Mouse (Mus musculus) embryonic facial prominence, embryonic 15.5 days (tissue): Measurements from ENCODE around the gene Nrarp. TPM values are rescaled to one million over a fixed set of nuclear protein-coding genes. Genes with fewer than 3 reads are reported as not detected.
A peak's percentile ranks its signal among the peaks of the same experiment; 100 is the strongest.

Source experiments
- ATAC-seq: fragments of 200-750 bp; cut with Nextera tagmentation; 2 replicates; pipeline ENCODE4 v1.8.0; 2017; ENCODE audit warnings: low read depth, moderate TSS enrichment; ENCODE audit not compliant: insufficient number of reproducible peaks, low FRiP score, low TSS enrichment
- H3K27ac ChIP-seq: fragments of 300-500 bp; sonication (generic); replicated peaks from 2 replicates; pipeline ENCODE4 v1.5.1; 2015; ENCODE audit warnings: mild to moderate bottlenecking, inconsistent platforms
- H3K27me3 ChIP-seq: fragments of 300-500 bp; sonication (generic); 2 replicates; pipeline ENCODE4 v1.6.1; 2015; ENCODE audit warnings: inconsistent platforms
- H3K36me3 ChIP-seq: fragments of 300-500 bp; sonication (generic); 2 replicates; pipeline ENCODE4 v1.6.1; 2015; ENCODE audit warnings: mild to moderate bottlenecking, inconsistent platforms
- H3K4me1 ChIP-seq: fragments of 300-500 bp; sonication (generic); 2 replicates; pipeline ENCODE4 v1.6.1; 2015; ENCODE audit warnings: inconsistent platforms
- H3K4me2 ChIP-seq: fragments of 300-500 bp; sonication (generic); replicated peaks from 2 replicates; pipeline ENCODE4 v1.6.1; 2015; ENCODE audit warnings: mild to moderate bottlenecking, inconsistent platforms
- H3K4me3 ChIP-seq: fragments of 300-500 bp; sonication (generic); replicated peaks from 2 replicates; pipeline ENCODE4 v1.5.1; 2015; ENCODE audit warnings: mild to moderate bottlenecking, inconsistent platforms
- H3K9ac ChIP-seq: fragments of 300-500 bp; sonication (generic); 2 replicates; pipeline ENCODE4 v1.6.1; 2015; ENCODE audit warnings: inconsistent platforms
- H3K9me3 ChIP-seq: fragments of 300-500 bp; sonication (generic); replicated peaks from 2 replicates; pipeline ENCODE4 v1.6.1; 2016; ENCODE audit warnings: inconsistent platforms
- WGBS: fragments of 180-500 bp; shearing (Covaris S2); methylation state at CpG from one replicate; pipeline ENCODE4 v1.1.7; 2015; 5-methylcytosine and 5-hydroxymethylcytosine counted together
- polyA plus RNA-seq: library from polyadenylated mRNA; unstranded; fragments of >200 nt; fragmentation: Nextera tagmentation; extraction: Ambion mirVana; gene quantifications from 2 replicates; pipeline ENCODE4 v1.2.1, GENCODE M21; 2015

Gene Nrarp
- polyA plus RNA-seq, 1 experiment from 2014 or later, result 26.9 TPM

DNA sequence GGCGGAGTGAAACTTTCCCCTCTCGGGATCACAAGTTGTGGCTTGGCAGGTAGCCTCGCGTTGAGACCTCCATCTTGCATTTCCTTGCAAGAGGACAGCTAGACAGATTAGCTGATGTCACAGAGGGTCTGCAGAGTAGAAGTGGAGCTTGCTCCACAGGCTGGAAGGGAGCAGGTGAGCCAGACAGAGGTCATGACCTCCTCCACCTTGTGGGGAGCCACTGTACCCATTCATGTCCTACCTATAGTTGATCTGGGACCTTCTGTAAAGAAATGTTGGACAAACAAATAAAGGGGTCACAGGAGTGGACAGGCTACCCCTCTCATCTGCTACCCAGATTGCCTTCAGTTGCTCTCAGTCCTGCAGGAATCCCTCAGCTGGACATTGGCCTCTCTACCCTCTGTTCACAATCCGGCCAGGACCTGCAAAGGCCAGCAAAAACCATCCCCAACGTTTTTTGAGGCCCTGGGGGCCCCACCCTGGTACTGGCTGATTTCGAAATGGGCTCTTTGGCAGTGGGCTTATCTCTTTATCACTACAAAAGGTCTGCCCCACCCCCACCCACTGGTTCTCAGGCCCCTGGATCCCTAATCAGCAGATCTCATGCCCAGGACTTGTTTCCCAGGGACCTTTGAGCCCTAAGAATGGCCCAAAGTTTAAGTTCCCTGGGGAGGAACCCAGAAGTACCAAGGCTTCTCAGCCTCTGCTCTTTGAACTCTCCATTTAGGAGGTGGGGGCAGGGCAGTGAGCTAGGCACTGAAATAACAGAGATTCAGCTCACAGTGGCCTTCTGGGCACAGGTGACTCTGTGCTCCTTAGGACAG is 5.5 kb upstream of the Nrarp start:
- Histone ChIP-seq H3K9me3 (no peaks in the 10 kb centered on the region), H3K4me2 (no peak overlapping the region), H3K27ac (no peak overlapping the region), H3K9ac (no peak overlapping the region), H3K36me3 (no peaks in the 10 kb centered on the region), H3K27me3 (peaks cover 41% of the 10 kb centered on the region), H3K4me1 (peaks cover 55% of the 10 kb centered on the region), H3K4me3 (no peak overlapping the region)
- WGBS, result 53% methylated on average over 7 of the region's 7 CpGs
- ATAC-seq, result no peak

DNA sequence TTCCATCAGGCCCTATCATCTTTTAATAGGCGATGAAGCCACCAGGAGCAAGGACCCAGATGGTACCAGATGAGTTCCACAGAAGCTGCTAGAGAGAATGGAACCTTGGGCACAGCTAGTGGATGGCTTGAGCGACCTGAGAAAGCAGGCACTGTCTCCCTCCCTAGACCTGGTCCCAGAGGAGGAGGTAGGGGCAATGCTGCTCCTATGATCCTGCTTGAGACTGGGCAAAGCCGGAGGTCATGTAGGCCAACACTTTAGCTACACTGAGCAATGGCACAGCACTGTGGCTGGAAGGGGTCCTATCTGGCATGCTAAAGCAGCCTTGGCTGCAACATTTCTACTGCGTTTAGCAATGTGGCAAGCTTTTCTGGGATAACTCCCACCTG is 4.9 kb upstream of the Nrarp start:
- Histone ChIP-seq H3K4me3 (no peak overlapping the region), H3K9ac (no peak overlapping the region), H3K36me3 (no peaks in the 10 kb centered on the region), H3K4me2 (no peak overlapping the region), H3K4me1 (peaks cover 55% of the 10 kb centered on the region), H3K27me3 (peaks cover 47% of the 10 kb centered on the region), H3K9me3 (no peaks in the 10 kb centered on the region), H3K27ac (no peak overlapping the region)
- 72% methylated on average over 4 of the region's 4 CpGs for WGBS
- ATAC-seq, result no peak

DNA sequence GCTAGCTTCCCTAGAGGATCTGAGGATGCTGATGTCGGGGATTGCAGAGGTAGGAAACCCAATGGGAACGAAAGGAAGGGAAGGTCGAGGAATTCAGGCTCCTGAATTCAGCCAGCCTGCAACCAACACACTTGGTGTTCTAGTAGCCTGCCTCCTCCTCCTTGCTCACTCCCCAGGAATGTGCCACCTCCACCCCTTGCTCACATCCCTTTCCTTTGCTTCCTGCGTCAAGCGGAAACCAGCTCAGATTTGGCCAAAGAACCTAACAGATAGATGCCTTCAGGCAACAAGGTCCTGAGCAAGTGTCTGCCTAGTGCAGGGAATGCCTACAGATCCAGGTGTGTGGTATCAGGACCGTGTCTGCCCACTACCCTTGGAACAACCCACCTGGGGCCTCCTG is 4.0 kb upstream of the Nrarp start:
- ATAC-seq, result no peak
- no peaks in the 10 kb centered on the region for H3K36me3 ChIP-seq
- H3K27me3 ChIP-seq, result peaks cover 56% of the 10 kb centered on the region
- H3K9me3 ChIP-seq, result no peaks in the 10 kb centered on the region
- WGBS, result 50% methylated on average over 6 of the region's 6 CpGs
- H3K4me3 ChIP-seq, result no peak overlapping the region
- peaks cover 63% of the 10 kb centered on the region for H3K4me1 ChIP-seq
- no peak overlapping the region for H3K4me2 ChIP-seq
- peak overlapping the region; percentile 12 for H3K27ac ChIP-seq
- H3K9ac ChIP-seq, result no peak overlapping the region

DNA sequence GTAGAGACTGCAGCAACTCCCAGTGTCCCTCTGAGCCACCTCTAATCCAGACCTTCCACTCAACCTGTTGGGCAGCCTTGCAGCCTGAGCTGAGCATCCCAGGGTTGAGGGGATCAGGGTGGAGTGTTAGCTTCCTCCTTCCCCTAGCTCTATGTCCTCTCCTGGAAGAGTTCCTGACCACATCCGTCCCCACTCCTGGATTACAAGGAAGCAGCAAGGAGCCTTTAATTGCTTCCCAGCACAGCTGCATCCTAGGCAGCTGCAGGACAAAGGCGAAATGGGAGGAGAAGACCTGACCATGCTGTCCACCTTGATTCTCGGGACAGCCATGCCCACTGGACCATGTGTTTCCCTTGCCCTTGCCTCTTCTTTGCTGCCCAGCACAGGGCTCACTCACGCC is 3.5 kb upstream of the Nrarp start:
- Histone ChIP-seq H3K4me1 (peaks cover 66% of the 10 kb centered on the region), H3K27ac (peak overlapping the region; percentile 49), H3K36me3 (no peaks in the 10 kb centered on the region), H3K9me3 (no peaks in the 10 kb centered on the region), H3K4me3 (no peak overlapping the region), H3K27me3 (peaks cover 60% of the 10 kb centered on the region), H3K4me2 (no peak overlapping the region), H3K9ac (no peak overlapping the region)
- WGBS, result 35% methylated on average over 4 of the region's 4 CpGs
- ATAC-seq, result no peak

DNA sequence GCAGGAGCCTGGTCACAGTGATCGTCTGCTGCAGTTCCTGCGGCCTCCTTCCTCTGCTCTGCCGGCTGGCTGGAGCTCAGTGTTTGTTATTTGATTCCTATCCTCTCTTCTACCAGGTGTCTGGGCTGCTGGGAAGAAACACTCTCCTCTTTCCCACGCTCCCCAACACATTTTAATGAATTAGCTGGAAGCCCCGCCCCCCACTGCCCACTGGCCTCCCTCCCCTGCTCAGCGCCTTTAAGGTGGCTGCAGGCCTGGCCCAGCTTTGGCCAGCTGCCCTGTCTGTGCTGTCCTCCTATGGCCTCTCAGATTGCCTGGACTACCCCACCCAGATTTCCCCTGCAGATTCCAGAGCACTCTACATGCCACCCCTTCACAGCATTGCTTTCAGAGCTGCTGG is 2.9 kb upstream of the Nrarp start:
- Histone ChIP-seq H3K27ac (peak overlapping the region; percentile 49), H3K4me1 (peaks cover 62% of the 10 kb centered on the region), H3K4me2 (no peak overlapping the region), H3K9ac (no peak overlapping the region), H3K36me3 (no peaks in the 10 kb centered on the region), H3K4me3 (no peak overlapping the region), H3K9me3 (no peaks in the 10 kb centered on the region), H3K27me3 (peaks cover 64% of the 10 kb centered on the region)
- no peak; the same call in 1 of the 2 replicates for ATAC-seq
- WGBS, result 11% methylated on average over 6 of the region's 6 CpGs

DNA sequence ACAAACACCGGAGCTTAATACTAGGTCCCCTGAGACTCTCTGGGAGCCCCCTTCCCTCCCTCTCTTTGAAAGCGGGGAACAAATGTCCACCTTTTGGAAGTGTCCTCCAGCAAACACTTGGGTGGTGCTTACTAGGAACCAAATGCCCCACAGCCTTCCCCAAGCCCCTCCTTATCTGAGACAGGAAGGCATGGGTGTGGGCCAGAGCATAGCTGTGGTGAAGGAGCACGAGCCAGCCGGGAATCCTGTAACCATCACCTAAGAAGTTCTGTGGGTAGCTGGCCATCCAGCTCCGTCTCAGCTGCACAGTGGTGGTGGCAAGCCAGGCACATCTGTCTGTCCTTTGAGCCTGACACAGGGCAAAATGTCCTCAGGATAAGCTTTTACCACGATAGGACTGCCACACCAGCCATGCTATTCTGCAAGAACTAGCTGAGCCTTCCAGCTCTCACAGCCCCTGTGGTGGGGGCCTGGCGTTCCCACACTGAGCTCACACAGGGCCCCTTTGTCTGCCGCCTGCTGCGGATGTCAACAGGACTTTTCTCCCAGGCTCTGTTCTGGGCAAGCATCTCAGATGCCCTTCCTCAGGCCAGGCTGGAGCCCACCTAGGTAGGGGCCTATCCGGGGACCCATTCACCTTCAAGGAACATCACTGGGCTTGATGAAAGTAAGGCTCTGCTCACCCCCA is 2.1 kb upstream of the Nrarp start:
- Histone ChIP-seq H3K9ac (no peak overlapping the region), H3K27ac (peak overlapping the region; percentile 49; the same call in 1 of the 2 replicates), H3K27me3 (peaks cover 70% of the 10 kb centered on the region), H3K4me1 (peaks cover 59% of the 10 kb centered on the region), H3K4me3 (no peak overlapping the region), H3K4me2 (no peak overlapping the region), H3K9me3 (no peaks in the 10 kb centered on the region), H3K36me3 (no peaks in the 10 kb centered on the region)
- no peak for ATAC-seq
- WGBS, result 23% methylated on average over 10 of the region's 10 CpGs

DNA sequence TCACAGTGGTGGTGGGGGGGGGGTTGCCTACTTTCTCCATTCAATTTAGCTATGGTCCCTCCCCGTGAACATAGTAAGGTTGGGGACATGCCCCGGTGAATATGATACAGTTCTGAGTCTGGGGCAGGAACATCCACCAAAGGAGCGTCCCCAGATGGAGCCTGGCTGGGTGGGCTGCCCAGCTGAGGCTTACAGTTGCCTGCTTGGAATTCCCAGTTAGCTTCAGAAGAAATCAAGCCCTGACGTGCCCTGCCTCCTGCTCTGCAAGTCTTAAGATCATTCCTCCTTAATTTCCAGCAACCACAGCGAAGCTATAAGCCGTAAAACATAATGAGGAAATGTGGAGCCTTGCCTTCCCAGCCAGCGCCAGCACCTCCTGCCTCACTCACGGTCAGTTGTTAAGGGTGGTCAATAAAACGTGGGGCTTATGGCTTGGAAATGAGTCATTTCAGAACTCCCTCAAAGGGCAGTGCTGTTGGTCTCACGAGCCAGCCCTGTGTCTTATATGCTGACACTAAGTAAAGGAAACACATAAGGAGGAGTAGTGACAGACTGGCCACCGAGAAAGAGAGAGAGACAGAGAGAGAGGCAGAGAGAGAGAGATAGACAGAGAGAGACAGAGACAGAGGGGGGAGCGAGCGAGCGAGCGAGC is 866 bp upstream of the Nrarp start:
- peak overlapping the region; percentile 84 for H3K4me2 ChIP-seq
- peak overlapping the region; percentile 56 for H3K4me3 ChIP-seq
- H3K4me1 ChIP-seq, result peaks cover 59% of the 10 kb centered on the region
- peaks cover 83% of the 10 kb centered on the region for H3K27me3 ChIP-seq
- WGBS, result 33% methylated on average over 15 of the region's 15 CpGs
- ATAC-seq, result no peak
- no peaks in the 10 kb centered on the region for H3K36me3 ChIP-seq
- H3K27ac ChIP-seq, result peak overlapping the region; percentile 88
- no peak overlapping the region for H3K9ac ChIP-seq
- H3K9me3 ChIP-seq, result no peaks in the 10 kb centered on the region

DNA sequence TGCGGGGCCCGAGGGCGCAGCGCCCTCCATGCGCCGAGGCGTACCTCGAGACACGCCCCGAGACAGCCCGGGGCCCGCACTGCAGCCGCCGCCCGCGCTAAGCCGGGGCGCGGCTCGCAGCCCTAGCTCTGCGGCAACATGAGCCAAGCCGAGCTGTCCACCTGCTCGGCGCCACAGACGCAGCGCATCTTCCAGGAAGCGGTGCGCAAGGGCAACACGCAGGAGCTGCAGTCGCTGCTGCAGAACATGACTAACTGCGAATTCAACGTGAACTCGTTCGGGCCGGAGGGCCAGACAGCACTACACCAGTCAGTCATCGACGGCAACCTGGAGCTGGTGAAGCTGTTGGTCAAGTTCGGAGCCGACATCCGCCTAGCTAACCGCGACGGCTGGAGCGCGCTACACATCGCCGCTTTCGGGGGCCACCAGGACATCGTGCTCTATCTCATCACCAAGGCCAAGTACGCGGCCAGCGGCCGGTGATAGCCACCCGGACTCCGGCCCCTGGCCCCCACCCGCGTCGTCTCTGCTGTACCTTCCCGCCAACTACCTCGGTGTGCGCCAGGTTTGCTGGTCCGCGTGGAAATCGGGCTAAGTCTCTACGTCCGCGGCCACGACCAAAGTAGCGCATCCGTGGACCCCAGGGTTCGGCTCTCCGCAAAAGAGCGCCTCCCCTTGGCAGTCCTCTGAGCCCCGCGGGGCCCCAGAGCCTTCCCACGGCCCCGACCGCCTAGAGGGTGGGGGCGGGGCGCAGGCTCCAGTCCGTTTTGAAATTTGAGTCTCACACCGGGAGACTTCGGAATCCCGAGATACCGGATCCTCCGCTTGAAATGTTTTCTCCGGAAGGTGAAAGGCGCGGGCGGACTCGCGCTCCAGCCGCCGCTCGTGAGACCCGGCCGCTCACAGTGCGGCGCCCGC is 674 bp downstream of the Nrarp start:
- Histone ChIP-seq H3K4me2 (peak overlapping the region; percentile 84), H3K36me3 (no peaks in the 10 kb centered on the region), H3K9ac (peak overlapping the region; percentile 49), H3K4me3 (peak overlapping the region; percentile 56), H3K9me3 (no peaks in the 10 kb centered on the region), H3K27me3 (peaks cover 85% of the 10 kb centered on the region), H3K4me1 (peaks cover 64% of the 10 kb centered on the region), H3K27ac (peak overlapping the region; percentile 88)
- under 1% methylated on average over 100 of the region's 100 CpGs for WGBS
- peak; percentile 27 for ATAC-seq

DNA sequence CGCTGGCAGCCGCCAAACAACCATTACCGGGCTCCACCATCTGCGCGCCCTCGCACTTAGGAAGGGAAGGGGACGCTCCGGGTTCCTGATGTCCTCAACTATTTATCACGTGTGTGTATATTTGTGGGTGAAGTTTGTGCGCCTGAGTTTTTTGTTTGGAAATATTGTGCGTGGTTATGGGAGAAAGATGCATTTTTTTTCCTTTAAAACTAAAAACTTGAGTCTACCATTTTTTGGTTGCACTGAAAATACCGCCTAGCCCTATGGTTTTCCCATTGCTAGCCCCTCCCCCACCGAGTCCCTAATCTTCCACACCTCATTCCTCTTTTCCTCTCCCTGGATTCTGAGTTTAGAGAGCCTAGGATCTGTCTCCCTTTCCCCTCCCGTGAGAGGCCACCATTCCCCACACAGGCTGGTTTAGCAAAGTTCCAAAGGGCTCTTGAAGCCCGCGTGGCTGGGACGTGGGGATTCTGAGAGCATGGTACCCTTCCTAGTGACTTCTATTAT is 1.4 kb downstream of the Nrarp start:
- ATAC-seq, result no peak
- WGBS, result 2% methylated on average over 17 of the region's 17 CpGs
- H3K4me3 ChIP-seq, result peak overlapping the region; percentile 56

DNA sequence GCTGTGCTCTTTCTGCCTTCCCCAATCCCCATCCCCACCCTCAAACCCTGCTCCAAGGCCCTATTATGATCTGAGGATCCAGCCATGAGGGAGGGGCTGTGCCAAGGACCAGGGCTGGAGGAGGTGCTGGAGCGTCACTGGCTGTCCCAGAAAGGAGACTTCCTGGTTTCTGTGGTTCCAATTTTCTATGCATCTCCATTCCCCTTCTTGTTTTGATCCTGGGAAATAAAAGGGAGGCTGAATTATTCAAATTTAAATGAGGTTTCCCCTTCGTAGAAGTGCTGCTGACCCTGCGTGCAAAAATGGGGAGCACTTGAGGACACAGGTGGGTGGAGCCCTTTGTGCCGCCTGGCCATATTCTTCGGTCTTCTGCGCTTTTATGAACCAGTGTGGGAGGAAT is 2.1 kb downstream of the Nrarp start:
- Histone ChIP-seq H3K4me1 (peaks cover 52% of the 10 kb centered on the region), H3K9ac (no peak overlapping the region)
- WGBS, result 15% methylated on average over 6 of the region's 6 CpGs

More for the DNA sequence above, 1.4 kb downstream of the Nrarp start:
- Histone ChIP-seq H3K36me3 (no peaks in the 10 kb centered on the region), H3K9ac (0 out of 2 replicates have a peak overlapping the region, but pooled peaks have one; percentile 49), H3K27me3 (peaks cover 81% of the 10 kb centered on the region), H3K9me3 (no peaks in the 10 kb centered on the region), H3K4me1 (peaks cover 59% of the 10 kb centered on the region), H3K27ac (peak overlapping the region; percentile 88), H3K4me2 (peak overlapping the region; percentile 84)

More for the DNA sequence above, 2.1 kb downstream of the Nrarp start:
- peak overlapping the region; percentile 56 for H3K4me3 ChIP-seq
- no peak overlapping the region for H3K27ac ChIP-seq
- H3K9me3 ChIP-seq, result no peaks in the 10 kb centered on the region
- no peaks in the 10 kb centered on the region for H3K36me3 ChIP-seq
- peaks cover 73% of the 10 kb centered on the region for H3K27me3 ChIP-seq
- H3K4me2 ChIP-seq, result peak overlapping the region; percentile 42
- no peak for ATAC-seq
